Mouse (Mus musculus): ENCODE data around the gene Olfr811. TPM values are rescaled to one million over a fixed set of nuclear protein-coding genes. Genes with fewer than 3 reads are reported as not detected.

The Olfr811 gene
- polyA plus RNA-seq, 1 experiment from 2014 or later, result not detected

Other genes starting within 250 kb of the Olfr811 start
- not detected in 2 replicates for gene Olfr794, start 236.7 kb downstream of the Olfr811 start, polyA plus RNA-seq (2014; fragmentation: Nextera tagmentation; extraction: Ambion mirVana)
- gene Olfr796, start 191.8 kb downstream of the Olfr811 start, polyA plus RNA-seq (2014; fragmentation: Nextera tagmentation; extraction: Ambion mirVana), result not detected in 2 replicates
- not detected in 2 replicates for gene Olfr798, start 176.5 kb downstream of the Olfr811 start, polyA plus RNA-seq (2014; fragmentation: Nextera tagmentation; extraction: Ambion mirVana)
- not detected in 2 replicates for gene Olfr799, start 166.9 kb downstream of the Olfr811 start, polyA plus RNA-seq (2014; fragmentation: Nextera tagmentation; extraction: Ambion mirVana)
- not detected in 2 replicates for gene Olfr800, start 146.7 kb downstream of the Olfr811 start, polyA plus RNA-seq (2014; fragmentation: Nextera tagmentation; extraction: Ambion mirVana)
- not detected in 2 replicates for gene Olfr801, start 130.5 kb downstream of the Olfr811 start, polyA plus RNA-seq (2014; fragmentation: Nextera tagmentation; extraction: Ambion mirVana)
- not detected in 2 replicates for gene Olfr802, start 116.2 kb downstream of the Olfr811 start, polyA plus RNA-seq (2014; fragmentation: Nextera tagmentation; extraction: Ambion mirVana)
- not detected in 2 replicates for gene Olfr803, start 110.1 kb downstream of the Olfr811 start, polyA plus RNA-seq (2014; fragmentation: Nextera tagmentation; extraction: Ambion mirVana)
- not detected in 2 replicates for gene Olfr804, start 101.2 kb downstream of the Olfr811 start, polyA plus RNA-seq (2014; fragmentation: Nextera tagmentation; extraction: Ambion mirVana)
- not detected in 2 replicates for gene Olfr805, start 75.0 kb downstream of the Olfr811 start, polyA plus RNA-seq (2014; fragmentation: Nextera tagmentation; extraction: Ambion mirVana)
- gene Olfr806, start 62.5 kb downstream of the Olfr811 start, polyA plus RNA-seq (2014; fragmentation: Nextera tagmentation; extraction: Ambion mirVana), result not detected in 2 replicates
- gene Olfr807, start 46.6 kb downstream of the Olfr811 start, polyA plus RNA-seq (2014; fragmentation: Nextera tagmentation; extraction: Ambion mirVana), result not detected in 2 replicates
- not detected in 2 replicates for gene Olfr808, start 38.9 kb downstream of the Olfr811 start, polyA plus RNA-seq (2014; fragmentation: Nextera tagmentation; extraction: Ambion mirVana)
- not detected in 2 replicates for gene Olfr809, start 29.8 kb downstream of the Olfr811 start, polyA plus RNA-seq (2014; fragmentation: Nextera tagmentation; extraction: Ambion mirVana)
- not detected in 2 replicates for gene Olfr810, start 9.5 kb downstream of the Olfr811 start, polyA plus RNA-seq (2014; fragmentation: Nextera tagmentation; extraction: Ambion mirVana)
- not detected in 2 replicates for gene Olfr812, start 41.7 kb upstream of the Olfr811 start, polyA plus RNA-seq (2014; fragmentation: Nextera tagmentation; extraction: Ambion mirVana)
- gene Olfr813, start 51.0 kb upstream of the Olfr811 start, polyA plus RNA-seq (2014; fragmentation: Nextera tagmentation; extraction: Ambion mirVana), result not detected in 2 replicates
- not detected in 2 replicates for gene Olfr814, start 75.5 kb upstream of the Olfr811 start, polyA plus RNA-seq (2014; fragmentation: Nextera tagmentation; extraction: Ambion mirVana)
- not detected in 2 replicates for gene Olfr815, start 101.5 kb upstream of the Olfr811 start, polyA plus RNA-seq (2014; fragmentation: Nextera tagmentation; extraction: Ambion mirVana)
- not detected in 2 replicates for gene Olfr816, start 111.2 kb upstream of the Olfr811 start, polyA plus RNA-seq (2014; fragmentation: Nextera tagmentation; extraction: Ambion mirVana)
- gene Olfr818, start 144.7 kb upstream of the Olfr811 start, polyA plus RNA-seq (2014; fragmentation: Nextera tagmentation; extraction: Ambion mirVana), result not detected in 2 replicates
- gene Olfr819, start 162.9 kb upstream of the Olfr811 start, polyA plus RNA-seq (2014; fragmentation: Nextera tagmentation; extraction: Ambion mirVana), result not detected in 2 replicates
- not detected in 2 replicates for gene Olfr247, start 171.7 kb upstream of the Olfr811 start, polyA plus RNA-seq (2014; fragmentation: Nextera tagmentation; extraction: Ambion mirVana)
- not detected in 2 replicates for gene Gm10310, start 180.7 kb upstream of the Olfr811 start, polyA plus RNA-seq (2014; fragmentation: Nextera tagmentation; extraction: Ambion mirVana)
- gene Olfr820, start 208.2 kb upstream of the Olfr811 start, polyA plus RNA-seq (2014; fragmentation: Nextera tagmentation; extraction: Ambion mirVana), result not detected in 2 replicates
- gene Olfr821, start 226.0 kb upstream of the Olfr811 start, polyA plus RNA-seq (2014; fragmentation: Nextera tagmentation; extraction: Ambion mirVana), result not detected in 2 replicates

Data from intestine, embryonic 14.5 days (tissue).